Mouse (Mus musculus) activated CD4-positive, CD25-positive, alpha-beta regulatory T cell, adult 4 months (primary cell): ENCODE measurements around the gene Hist1h2bg. TPM values are rescaled to one million over a fixed set of nuclear protein-coding genes. Genes with fewer than 3 reads are reported as not detected.
"Not testable (repeated sequence)": the region's sequence is repeated elsewhere in the genome, so short reads cannot be mapped to it uniquely, and the experiment has no call there.

ENCODE experiments used
- ATAC-seq: one replicate; pipeline ENCODE4 v1.8.0; 2017
- polyA plus RNA-seq, 2 experiments: library from polyadenylated mRNA; unstranded; fragments of 100-300 nt; shearing (Covaris generic); gene quantifications; one replicate each; pipeline ENCODE4 v1.2.1; 2017

Hist1h2bg gene
- polyA plus RNA-seq, 2 experiments from 2014 or later = 4.0 to 5.7 TPM

- ATAC-seq = not testable (repeated sequence)
Measured at GRCm38 (mm10) chr13:23539821-23540220, 31.4 kb upstream of the Hist1h2bg start.

GRCm38 (mm10) chr13:23541497-23541896 is 29.7 kb upstream of the Hist1h2bg start:
- ATAC-seq = no peak

GRCm38 (mm10) chr13:23542225-23542980 is 28.8 kb upstream of the Hist1h2bg start:
- not testable (repeated sequence) for ATAC-seq

GRCm38 (mm10) chr13:23542999-23543607 is 28.1 kb upstream of the Hist1h2bg start, which contains the start of gene Hist1h2bh:
Gene Hist1h2bh, minus strand, starts transcription at chr13:23543392.
- peak; percentile 91 for ATAC-seq

GRCm38 (mm10) chr13:23543965-23544786 is 27.0 kb upstream of the Hist1h2bg start, which contains the start of gene Hist1h3f:
Gene Hist1h3f, plus strand, starts transcription at chr13:23544052.
- peak; percentile 79 for ATAC-seq

GRCm38 (mm10) chr13:23544787-23545120 is 26.4 kb upstream of the Hist1h2bg start:
- peak; percentile 4 for ATAC-seq

GRCm38 (mm10) chr13:23546694-23547093 is 24.5 kb upstream of the Hist1h2bg start:
- no peak for ATAC-seq

- ATAC-seq = no peak
Measured at GRCm38 (mm10) chr13:23550761-23551145, 20.4 kb upstream of the Hist1h2bg start.

GRCm38 (mm10) chr13:23551146-23551834 is 19.9 kb upstream of the Hist1h2bg start, which contains the start of gene Hist1h4f:
Gene Hist1h4f, minus strand, starts transcription at chr13:23551648.
- peak; percentile 66 for ATAC-seq

- ATAC-seq = no peak
Measured at GRCm38 (mm10) chr13:23551931-23552914, 19.0 kb upstream of the Hist1h2bg start.

- ATAC-seq = no peak
Measured at GRCm38 (mm10) chr13:23552962-23553361, 18.2 kb upstream of the Hist1h2bg start, which contains the start of gene Hist1h1d. Gene Hist1h1d, plus strand, starts transcription at chr13:23553262.

GRCm38 (mm10) chr13:23554393-23554792 is 16.8 kb upstream of the Hist1h2bg start:
- ATAC-seq = no peak

- peak; percentile 62 for ATAC-seq
Measured at GRCm38 (mm10) chr13:23554925-23555838, 16.0 kb upstream of the Hist1h2bg start.

- ATAC-seq = peak; percentile 66
Measured at GRCm38 (mm10) chr13:23555839-23556416, 15.3 kb upstream of the Hist1h2bg start.

- no peak for ATAC-seq
Measured at GRCm38 (mm10) chr13:23556906-23557305, 14.3 kb upstream of the Hist1h2bg start.

- not testable (repeated sequence) for ATAC-seq
Measured at GRCm38 (mm10) chr13:23560699-23561098, 10.5 kb upstream of the Hist1h2bg start.

- not testable (repeated sequence) for ATAC-seq
Measured at GRCm38 (mm10) chr13:23561531-23561882, 9.7 kb upstream of the Hist1h2bg start.

- ATAC-seq = peak; percentile 97
Measured at GRCm38 (mm10) chr13:23561883-23562659, 9.1 kb upstream of the Hist1h2bg start, which contains the start of gene Hist1h3e. Gene Hist1h3e, minus strand, starts transcription at chr13:23562369.
